Mouse (Mus musculus) liver, postnatal 0 days (tissue): ENCODE results near the gene Lgals8.

ENCODE experiments used
- CTCF ChIP-seq: sonication (generic); IDR thresholded peaks from 2 replicates; pipeline ENCODE4 v1.5.1; 2016; ENCODE audit warnings: antibody characterized with exemption, low read depth
- EP300 ChIP-seq: IDR thresholded peaks from 2 replicates; pipeline ENCODE4 v1.6.1; 2016; ENCODE audit warnings: antibody characterized with exemption, low read depth, mild to moderate bottlenecking

- TF ChIP-seq CTCF (no peak), EP300 (no peak)
Observed at GRCm38 (mm10) chr13:12454686-12455390, 9.9 kb downstream of the Lgals8 start.
